Mouse (Mus musculus) megakaryocyte, embryonic 14.5 days (primary cell): ENCODE data around the gene Gm13084. TPM values are rescaled to one million over a fixed set of nuclear protein-coding genes. Genes with fewer than 3 reads are reported as not detected.
"Not testable (repeated sequence)": the region's sequence is repeated elsewhere in the genome, so short reads cannot be mapped to it uniquely, and the experiment has no call there.

Experiments
- H3K27me3 ChIP-seq: replicated peaks from 2 replicates; pipeline ENCODE3; 2012; ENCODE audit warnings: inconsistent platforms
- H3K36me3 ChIP-seq: replicated peaks from 2 replicates; pipeline ENCODE3; 2012; ENCODE audit warnings: low read length, inconsistent platforms, mixed read lengths
- H3K4me1 ChIP-seq: 2 replicates; pipeline ENCODE4 v1.6.1; 2012; ENCODE audit warnings: inconsistent platforms
- H3K4me3 ChIP-seq: replicated peaks from 2 replicates; pipeline ENCODE3; 2012; ENCODE audit warnings: moderate library complexity, mild to moderate bottlenecking, inconsistent platforms
- H3K9me3 ChIP-seq: 2 replicates; pipeline ENCODE4 v1.6.1; 2012; ENCODE audit warnings: inconsistent platforms
- FLI1 ChIP-seq: IDR thresholded peaks from 2 replicates; pipeline ENCODE4 v1.6.1; 2012; ENCODE audit warnings: low read length, inconsistent platforms, mixed read lengths
- GATA1 ChIP-seq: IDR thresholded peaks from 3 replicates; pipeline ENCODE4 v1.6.1; 2012; ENCODE audit warnings: mixed read lengths, low read length, inconsistent platforms, borderline replicate concordance
- polyA plus RNA-seq: library from polyadenylated mRNA; stranded (reverse); fragments of >175 nt; gene quantifications from 2 replicates; pipeline ENCODE4 v1.2.3, GENCODE M21; 2012; ENCODE audit warnings: low replicate concordance; ENCODE audit not compliant: insufficient read depth

The Gm13084 gene
- polyA plus RNA-seq, result not detected in 2 replicates

DNA sequence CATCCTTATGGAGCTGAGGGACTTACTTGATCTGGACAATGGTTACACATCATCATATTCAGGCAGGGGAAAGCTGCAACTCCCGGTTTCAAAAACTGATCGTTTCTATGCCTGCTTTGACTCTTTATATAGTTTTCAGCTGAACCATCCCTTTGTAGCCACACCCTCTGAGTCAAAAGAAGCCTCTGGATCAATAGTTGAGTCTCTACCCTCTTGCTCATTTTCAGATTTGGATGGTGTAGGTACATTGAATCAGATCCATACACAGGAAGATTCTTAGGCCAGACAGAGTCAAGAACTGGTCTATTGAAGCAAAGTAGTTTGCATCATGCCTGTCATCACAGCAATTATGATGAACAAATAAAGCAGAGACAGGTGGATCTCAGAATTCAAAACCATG lies at the start of gene Gm13084:
Gm13084 (minus strand) TSS at position 101 of the 400 bp plus-strand sequence.
- TF ChIP-seq GATA1 (no peak), FLI1 (no peak)
- H3K9me3 ChIP-seq, result peaks cover 11% of the 10 kb centered on the region; the same call in 1 of the 2 replicates

DNA sequence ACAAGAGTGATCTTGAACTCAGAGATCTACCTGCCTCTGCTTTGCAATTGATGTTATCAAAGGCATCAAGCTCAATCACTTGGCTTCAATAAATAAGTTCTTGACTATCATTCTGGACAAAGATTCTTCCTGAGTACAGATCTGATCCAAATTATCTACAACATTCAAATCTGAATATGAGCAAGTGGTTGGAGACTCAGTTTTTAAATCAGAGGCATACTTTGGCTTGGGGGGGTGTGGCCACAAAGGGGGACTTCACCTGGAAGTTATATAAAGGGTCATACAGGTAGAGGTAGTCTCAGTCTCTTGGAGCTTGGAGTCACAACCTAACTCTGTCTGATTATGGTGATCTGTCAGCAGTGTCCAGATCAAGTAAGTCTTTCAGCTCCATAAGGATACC lies 30.3 kb upstream of the Gm13084 start, which contains the start of gene Gm13103:
Gm13103 (plus strand) TSS at position 301 of the 400 bp plus-strand sequence.
- H3K9me3 ChIP-seq, result peaks cover 12% of the 10 kb centered on the region
- not testable (repeated sequence) for H3K27me3 ChIP-seq, H3K36me3 ChIP-seq, H3K4me1 ChIP-seq, H3K4me3 ChIP-seq

More for the DNA sequence above, at the start of gene Gm13084:
- Histone ChIP-seq H3K4me1 (no peaks in the 10 kb centered on the region), H3K36me3 (no peaks in the 10 kb centered on the region), H3K27me3 (no peaks in the 10 kb centered on the region), H3K4me3 (no peak within 1 kb of the TSS)

DNA sequence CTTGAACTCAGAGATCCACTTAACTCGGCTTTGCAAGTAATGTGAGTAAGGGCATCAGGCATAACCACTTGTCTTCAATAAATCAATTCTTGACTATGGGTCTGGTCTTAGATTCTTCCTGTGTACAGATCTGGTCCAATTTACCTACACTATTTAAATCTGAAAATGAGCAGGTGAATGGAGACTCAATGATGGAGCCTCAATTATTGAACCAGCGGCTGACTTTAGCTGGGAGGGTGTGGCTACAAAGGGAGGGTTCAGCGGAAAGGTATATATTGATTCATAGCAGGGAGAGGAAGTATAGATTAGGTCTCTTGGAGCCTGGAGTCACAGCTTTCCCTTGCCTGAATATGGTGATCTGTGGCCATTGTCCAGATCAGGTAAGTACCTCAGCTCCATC lies 26.8 kb downstream of the Gm13084 start, which contains the start of gene Gm13023:
Gm13023 (plus strand) TSS at position 301 of the 400 bp plus-strand sequence.
- not testable (repeated sequence) for H3K36me3 ChIP-seq, H3K27me3 ChIP-seq, H3K4me1 ChIP-seq, H3K4me3 ChIP-seq
- H3K9me3 ChIP-seq, result peaks cover 19% of the 10 kb centered on the region

Other genes starting within 250 kb of the Gm13084 start
- gene Gm13083, start 201.1 kb downstream of the Gm13084 start, polyA plus RNA-seq, result not detected in 2 replicates
- gene Gm13088, start 158.8 kb downstream of the Gm13084 start, polyA plus RNA-seq, result not detected in 2 replicates
- gene Gm13089, start 113.4 kb downstream of the Gm13084 start, polyA plus RNA-seq, result not detected in 2 replicates
- not detected in 2 replicates for gene Gm13078, start 96.6 kb downstream of the Gm13084 start, polyA plus RNA-seq
- gene Gm13023, start 26.7 kb downstream of the Gm13084 start, polyA plus RNA-seq, result not detected in 2 replicates
- not detected in 2 replicates for gene Gm13103, start 30.4 kb upstream of the Gm13084 start, polyA plus RNA-seq
- not detected in 2 replicates for gene Pramef6, start 84.3 kb upstream of the Gm13084 start, polyA plus RNA-seq
- gene Pramef25, start 134.9 kb upstream of the Gm13084 start, polyA plus RNA-seq, result not detected in 2 replicates
- gene Gm13101, start 150.9 kb upstream of the Gm13084 start, polyA plus RNA-seq, result not detected in 2 replicates
- not detected in 2 replicates for gene Pramef17, start 178.3 kb upstream of the Gm13084 start, polyA plus RNA-seq
- not detected in 2 replicates for gene Pramel4, start 243.0 kb upstream of the Gm13084 start, polyA plus RNA-seq